Mouse (Mus musculus) layer of hippocampus, postnatal 36 days (tissue): ENCODE results near the gene Gm10665. TPM values are rescaled to one million over a fixed set of nuclear protein-coding genes. Genes with fewer than 3 reads are reported as not detected.
"Not testable (repeated sequence)": the region's sequence is repeated elsewhere in the genome, so short reads cannot be mapped to it uniquely, and the experiment has no call there.

ENCODE experiments used
- DNase-seq, 2 experiments: peaks; one replicate each; pipeline ENCODE4 v3.0.0; 2022
- total RNA-seq, 2 experiments: library from RNA; stranded (reverse); gene quantifications; 2 replicates each; pipeline ENCODE4 v1.2.3; 2021

Gm10665 gene
- not detected for total RNA-seq

GRCm38 (mm10) chr7:22463975-22464374 is at the start of gene Gm10665:
Gene Gm10665 (minus strand): TSS chr7:22464075.
- DNase-seq, result not testable (repeated sequence)

- DNase-seq, result not testable (repeated sequence)
Observed at GRCm38 (mm10) chr7:22499578-22499977, 35.7 kb upstream of the Gm10665 start, which contains the start of gene Vmn1r151. Gene Vmn1r151 (minus strand): TSS chr7:22499678.

- DNase-seq, result not testable (repeated sequence)
Observed at GRCm38 (mm10) chr7:22438129-22438528, 25.7 kb downstream of the Gm10665 start, which contains the start of gene Vmn1r149. Gene Vmn1r149 (minus strand): TSS chr7:22438229.

- DNase-seq, result not testable (repeated sequence)
Observed at GRCm38 (mm10) chr7:22413283-22413682, 50.6 kb downstream of the Gm10665 start, which contains the start of gene Vmn1r148. Gene Vmn1r148 (plus strand): TSS chr7:22413583.

Other genes with a start within 250 kb of the Gm10665 start
- gene Gm8453, start 234.6 kb downstream of the Gm10665 start, total RNA-seq, result not detected
- not detected for gene Gm4187, start 134.4 kb downstream of the Gm10665 start, total RNA-seq
- not detected for gene Gm8660, start 93.0 kb downstream of the Gm10665 start, total RNA-seq
- not detected for gene Vmn1r148, start 50.5 kb downstream of the Gm10665 start, total RNA-seq
- gene Vmn1r149, start 25.8 kb downstream of the Gm10665 start, total RNA-seq, result not detected
- not detected for gene Vmn1r151, start 35.6 kb upstream of the Gm10665 start, total RNA-seq
- not detected for gene Vmn1r152, start 58.9 kb upstream of the Gm10665 start, total RNA-seq
- not detected for gene Gm8677, start 70.8 kb upstream of the Gm10665 start, total RNA-seq
- gene Gm4201, start 101.3 kb upstream of the Gm10665 start, total RNA-seq, result not detected
- gene Gm4565, start 124.1 kb upstream of the Gm10665 start, total RNA-seq, result not detected
- gene Vmn1r155, start 193.9 kb upstream of the Gm10665 start, total RNA-seq, result not detected
- gene Gm8693, start 228.2 kb upstream of the Gm10665 start, total RNA-seq, result not detected